Mouse (Mus musculus) testis, adult 2 months (tissue): ENCODE measurements around the gene C8a.

Experiments
- CTCF ChIP-seq: fragments of 200-500 bp; IDR thresholded peaks from 2 replicates; pipeline ENCODE4 v1.5.1; 2012; ENCODE audit warnings: low read depth, mild to moderate bottlenecking, inconsistent platforms, low read length, moderate library complexity; ENCODE audit not compliant: control insufficient read depth, insufficient read depth, insufficient replicate concordance
- POLR2A ChIP-seq: fragments of 200-500 bp; IDR thresholded peaks from 2 replicates; pipeline ENCODE4 v1.6.1; 2012; ENCODE audit warnings: low read depth, mild to moderate bottlenecking, inconsistent platforms, low read length, moderate library complexity; ENCODE audit not compliant: control insufficient read depth

DNA sequence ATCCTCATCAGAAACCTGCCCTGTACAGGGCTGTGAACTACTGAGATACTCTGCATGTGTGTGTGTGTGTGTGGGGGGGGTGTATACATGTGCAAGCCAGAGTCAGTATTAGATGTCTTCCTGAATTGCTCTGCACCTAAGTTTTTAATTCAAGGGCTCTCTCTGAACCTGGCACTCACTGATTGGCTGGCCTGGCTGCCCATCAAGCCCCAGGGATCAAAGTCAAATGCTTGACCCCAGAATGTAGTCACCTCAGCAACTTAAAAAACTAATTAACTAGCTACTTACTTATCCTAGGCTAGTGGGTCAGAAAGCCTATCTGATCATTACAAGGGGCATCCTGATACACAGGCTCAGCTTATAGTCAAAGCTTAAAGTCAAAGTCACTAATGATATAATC lies 6.6 kb downstream of the C8a start:
- no peak for TF ChIP-seq CTCF
- no peak for TF ChIP-seq POLR2A
